Mouse (Mus musculus) C2C12 (cell line): ENCODE data around the gene 1110051M20Rik.

Experiments
- CEBPB ChIP-seq: IDR thresholded peaks from one replicate; pipeline ENCODE4 v1.6.1; 2011; ENCODE audit warnings: low read depth, mild to moderate bottlenecking, control low read depth, moderate library complexity
- CTCF ChIP-seq: IDR thresholded peaks from one replicate; pipeline ENCODE4 v1.5.1; 2011; ENCODE audit not compliant: control insufficient read depth, insufficient read depth, insufficient read length

DNA sequence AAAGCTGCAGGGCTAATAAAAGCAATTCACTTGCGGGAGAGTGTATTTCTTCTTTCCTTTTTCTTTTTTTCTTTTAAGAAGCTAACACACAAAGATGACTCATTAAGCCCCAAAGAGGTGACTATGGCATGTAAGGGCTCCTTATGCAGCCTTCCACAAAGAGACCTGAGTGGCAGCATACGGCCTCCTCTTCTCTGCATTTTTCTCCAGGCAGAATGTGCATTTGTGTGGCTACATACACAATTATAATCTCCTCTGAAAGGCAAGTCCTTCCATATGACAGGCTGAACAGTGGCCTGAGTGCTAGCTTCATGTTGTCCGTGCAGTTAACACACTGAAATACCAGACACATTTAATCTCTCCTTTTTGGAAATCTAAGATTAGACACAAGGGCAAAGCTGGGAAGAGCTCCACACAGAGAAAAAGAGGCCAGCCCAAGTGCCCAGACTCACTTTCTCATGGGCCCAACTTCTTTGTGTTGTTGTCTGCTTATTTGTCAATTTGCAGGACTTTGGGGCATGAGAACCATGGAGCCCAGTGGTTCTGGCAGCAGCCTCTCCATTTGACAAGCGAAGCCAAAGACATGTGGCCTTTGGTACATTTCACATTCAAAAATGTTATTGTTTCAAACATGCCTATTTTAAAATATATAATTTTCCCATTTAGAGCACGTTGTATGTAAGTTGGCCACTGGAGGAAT, 7.2 kb downstream of the 1110051M20Rik start:
- TF ChIP-seq CTCF: no peak
- TF ChIP-seq CEBPB: no peak
